Mouse (Mus musculus): ENCODE measurements at regions not wholly inside any gene's neighbourhood (a gene's known extent, or its start where the extent isn't known, plus 50 kb on each side); places are given as distances from the start of the nearest gene placed in this dataset.
A peak's percentile ranks its signal among the peaks of the same experiment; 100 is the strongest.

GRCm38 (mm10) chr13:116619105-116619504 lies 309.6 kb upstream of the Isl1 start:
- no peak for DNase-seq

- DNase-seq, result no peak
Observed at GRCm38 (mm10) chr13:116596346-116596745, 286.9 kb upstream of the Isl1 start.

- DNase-seq, result no peak
Observed at GRCm38 (mm10) chr13:116595512-116595911, 286.0 kb upstream of the Isl1 start.

GRCm38 (mm10) chr13:116575958-116576335 lies 266.5 kb upstream of the Isl1 start:
- DNase-seq, result no peak

GRCm38 (mm10) chr13:116575274-116575957 lies 265.9 kb upstream of the Isl1 start:
- peak; percentile 32 for DNase-seq

- peak; percentile 4 for DNase-seq
Observed at GRCm38 (mm10) chr13:116555053-116555452, 245.6 kb upstream of the Isl1 start.

- no peak for DNase-seq
Observed at GRCm38 (mm10) chr13:116535211-116535610, 225.7 kb upstream of the Isl1 start.

- no peak for DNase-seq
Observed at GRCm38 (mm10) chr13:116533163-116533562, 223.7 kb upstream of the Isl1 start.

GRCm38 (mm10) chr13:116528289-116528688 lies 218.8 kb upstream of the Isl1 start:
- DNase-seq, result no peak

- DNase-seq, result no peak
Observed at GRCm38 (mm10) chr13:116527037-116527436, 217.5 kb upstream of the Isl1 start.

- DNase-seq, result peak; percentile 3
Observed at GRCm38 (mm10) chr13:116523713-116524303, 214.3 kb upstream of the Isl1 start.

- DNase-seq, result peak; percentile 86
Observed at GRCm38 (mm10) chr13:116514640-116515311, 205.3 kb upstream of the Isl1 start.

GRCm38 (mm10) chr13:116514256-116514639 lies 204.8 kb upstream of the Isl1 start:
- no peak for DNase-seq

- no peak for DNase-seq
Observed at GRCm38 (mm10) chr13:116512398-116512797, 202.9 kb upstream of the Isl1 start.

GRCm38 (mm10) chr13:116508213-116508811 lies 198.8 kb upstream of the Isl1 start:
- DNase-seq, result no peak

- DNase-seq, result peak; percentile 18
Observed at GRCm38 (mm10) chr13:116497659-116498414, 188.3 kb upstream of the Isl1 start.

- no peak for DNase-seq
Observed at GRCm38 (mm10) chr13:116495641-116496040, 186.2 kb upstream of the Isl1 start.

GRCm38 (mm10) chr13:116489420-116489819 lies 179.9 kb upstream of the Isl1 start:
- peak; percentile 38 for DNase-seq

GRCm38 (mm10) chr13:116474611-116475010 lies 165.1 kb upstream of the Isl1 start:
- DNase-seq, result no peak

GRCm38 (mm10) chr13:116461757-116462156 lies 152.3 kb upstream of the Isl1 start:
- DNase-seq, result no peak

GRCm38 (mm10) chr13:116443165-116443955 lies 133.9 kb upstream of the Isl1 start:
- DNase-seq, result peak; percentile 11

- no peak for DNase-seq
Observed at GRCm38 (mm10) chr13:116417768-116418167, 108.3 kb upstream of the Isl1 start.
